19 mouse cellular contexts compared by ENCODE assay signal in the genomic region with DNA sequence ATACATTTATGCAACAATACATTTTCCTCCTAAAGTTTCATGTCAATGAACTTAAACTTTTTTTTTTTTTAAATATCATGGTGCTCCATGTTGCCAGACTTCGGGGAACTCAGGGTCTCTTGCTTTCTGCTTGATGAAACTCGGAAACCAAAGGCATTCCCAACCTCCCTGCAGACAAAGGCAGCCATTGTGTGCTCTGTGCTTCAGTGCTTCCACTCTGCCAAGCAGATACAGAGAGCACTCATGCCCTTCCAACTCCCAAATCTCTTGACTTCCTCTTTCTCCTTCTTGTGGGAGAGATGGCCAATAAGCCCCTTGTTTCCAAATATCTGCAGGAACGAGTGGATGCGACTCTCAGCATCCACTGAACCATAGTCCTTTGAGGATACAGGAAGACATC.
DNase-seq lines count a peak whose midpoint lies in the region; ATAC-seq lines count a peak whose summit lies in the region.
"Had no signal": no experiment of that assay in that cellular context is flagged by ENCODE, and none has a peak within 500 bp of the region (broad histone marks: within the 10 kb centered on the region; RNA-seq: fewer than 3 reads in every experiment).

No protein-coding gene starts in this region.

- ATAC-seq in heart, embryonic 13.5 days (ENCODE audit: extremely low read depth, insufficient number of reproducible peaks, low FRiP score, low TSS enrichment), result no peak
- 0 out of 2 replicates have a peak, but pooled peaks have one; percentile 54 for ATAC-seq in midbrain, embryonic 11.5 days (ENCODE audit: low FRiP score)
- no peak for ATAC-seq in midbrain, embryonic 14.5 days (ENCODE audit: low FRiP score, low TSS enrichment)
- ATAC-seq: lung, postnatal 0 days; midbrain, embryonic 15.5 days had no signal

- no peak overlapping the region for H3K4me2 ChIP-seq in heart, embryonic 13.5 days
- no peak overlapping the region for H3K4me2 ChIP-seq in midbrain, embryonic 11.5 days
- H3K4me2 ChIP-seq in midbrain, embryonic 14.5 days (ENCODE audit: low read length), result no peak overlapping the region
- H3K4me2 ChIP-seq: heart, embryonic 12.5 days; hindbrain, embryonic 15.5 days; liver, embryonic 11.5 days; midbrain, embryonic 15.5 days had no signal

- peaks cover 6% of the 10 kb centered on the region for H3K4me1 ChIP-seq in heart, embryonic 13.5 days
- no peaks in the 10 kb centered on the region for H3K4me1 ChIP-seq in midbrain, embryonic 11.5 days (ENCODE audit: control insufficient read depth, insufficient read depth, low read length)
- H3K4me1 ChIP-seq in midbrain, embryonic 14.5 days (ENCODE audit: control insufficient read depth, insufficient read depth, low read length), result no peaks in the 10 kb centered on the region
- peaks cover 28% of the 10 kb centered on the region for H3K4me1 ChIP-seq in embryonic facial prominence, embryonic 10.5 days

- no peak for DNase-seq in heart, adult 18-20 months
- no peak for DNase-seq in midbrain, embryonic 11.5 days (ENCODE audit: low spot score, missing footprints)
- no peak for DNase-seq in midbrain, embryonic 14.5 days
- peak; percentile 25 for DNase-seq in embryonic facial prominence, embryonic 10.5 days (ENCODE audit: low spot score)
- DNase-seq in urinary bladder, postnatal 4 days (ENCODE audit: low spot score in 2 of 2), result no peak
- no peak for DNase-seq in heart, adult 8-10 months (ENCODE audit: low spot score)
- DNase-seq: adrenal gland, postnatal 36 days; B cell, adult 2 months; cerebellum, adult 11 months; gastrocnemius, postnatal 10 days; kidney, adult 2 months; thymus, postnatal 25 days had no signal

- 0 out of 2 replicates have a peak overlapping the region, but pooled peaks have one; percentile 24 for H3K27ac ChIP-seq in heart, embryonic 13.5 days (replicated peaks)
- H3K27ac ChIP-seq in midbrain, embryonic 11.5 days (ENCODE audit: low read depth, low read length), result no peak overlapping the region
- no peak overlapping the region for H3K27ac ChIP-seq in midbrain, embryonic 14.5 days (replicated peaks; ENCODE audit: low read depth, low read length)
- H3K27ac ChIP-seq in embryonic facial prominence, embryonic 10.5 days (replicated peaks), result peak overlapping the region; percentile 54
- H3K27ac ChIP-seq: hindbrain, embryonic 15.5 days; midbrain, embryonic 15.5 days; stomach, postnatal 0 days had no signal

- H3K27me3 ChIP-seq in heart, embryonic 13.5 days (replicated peaks), result no peaks in the 10 kb centered on the region
- no peaks in the 10 kb centered on the region for H3K27me3 ChIP-seq in midbrain, embryonic 11.5 days (ENCODE audit: control insufficient read depth, insufficient read depth, low read length)
- no peaks in the 10 kb centered on the region for H3K27me3 ChIP-seq in midbrain, embryonic 14.5 days (ENCODE audit: control insufficient read depth, insufficient read depth, low read length)
- H3K27me3 ChIP-seq in embryonic facial prominence, embryonic 10.5 days (replicated peaks; ENCODE audit: low read depth, poor library complexity, severe bottlenecking), result no peaks in the 10 kb centered on the region
- H3K27me3 ChIP-seq: heart, embryonic 12.5 days; hindbrain, embryonic 15.5 days; midbrain, embryonic 15.5 days had no signal

- no peak overlapping the region for H3K4me3 ChIP-seq in heart, embryonic 13.5 days
- H3K4me3 ChIP-seq in midbrain, embryonic 11.5 days (ENCODE audit: low read depth, low read length), result no peak overlapping the region
- no peak overlapping the region for H3K4me3 ChIP-seq in midbrain, embryonic 14.5 days (replicated peaks; ENCODE audit: low read depth, low read length)
- no peak overlapping the region for H3K4me3 ChIP-seq in embryonic facial prominence, embryonic 10.5 days
- H3K4me3 ChIP-seq: heart, embryonic 12.5 days; hindbrain, embryonic 15.5 days; midbrain, embryonic 15.5 days had no signal

- no peaks in the 10 kb centered on the region for H3K9me3 ChIP-seq in heart, embryonic 13.5 days
- H3K9me3 ChIP-seq in midbrain, embryonic 11.5 days (ENCODE audit: control insufficient read depth, low read length), result no peaks in the 10 kb centered on the region
- H3K9me3 ChIP-seq in midbrain, embryonic 14.5 days (ENCODE audit: control insufficient read depth, low read length), result no peaks in the 10 kb centered on the region
- H3K9me3 ChIP-seq in embryonic facial prominence, embryonic 10.5 days, result no peaks in the 10 kb centered on the region
- H3K9me3 ChIP-seq: heart, embryonic 12.5 days; hindbrain, embryonic 15.5 days; midbrain, embryonic 15.5 days had no signal

- no peak overlapping the region for H3K9ac ChIP-seq in heart, embryonic 13.5 days
- no peak overlapping the region for H3K9ac ChIP-seq in midbrain, embryonic 11.5 days (ENCODE audit: low read length)
- H3K9ac ChIP-seq in midbrain, embryonic 14.5 days (replicated peaks; ENCODE audit: low read length), result no peak overlapping the region
- H3K9ac ChIP-seq: heart, embryonic 12.5 days; hindbrain, embryonic 15.5 days; midbrain, embryonic 15.5 days had no signal

- WGBS in heart, embryonic 13.5 days, result 61% methylated on average over 4 of the region's 4 CpGs
- WGBS in midbrain, embryonic 11.5 days, result 24% methylated on average over 4 of the region's 4 CpGs
- 17% methylated on average over 4 of the region's 4 CpGs for WGBS in midbrain, embryonic 14.5 days
- 31% methylated on average over 4 of the region's 4 CpGs for WGBS in embryonic facial prominence, embryonic 10.5 days

- H3K36me3 ChIP-seq in heart, embryonic 13.5 days, result no peaks in the 10 kb centered on the region
- no peaks in the 10 kb centered on the region for H3K36me3 ChIP-seq in midbrain, embryonic 11.5 days (ENCODE audit: control insufficient read depth, insufficient read depth, low read length)
- H3K36me3 ChIP-seq in midbrain, embryonic 14.5 days (ENCODE audit: control insufficient read depth, insufficient read depth, low read length), result no peaks in the 10 kb centered on the region
- no peaks in the 10 kb centered on the region for H3K36me3 ChIP-seq in embryonic facial prominence, embryonic 10.5 days (replicated peaks)
- H3K36me3 ChIP-seq: heart, embryonic 12.5 days; hindbrain, embryonic 15.5 days; midbrain, embryonic 15.5 days had no signal

Comparison
In these comparisons a context has a peak if more than half of its experiments do, and no peak if none do; other contexts are left out.
1. H3K27ac ChIP-seq: peak in heart, embryonic 13.5 days (single experiment) and embryonic facial prominence, embryonic 10.5 days (single experiment); none in midbrain, embryonic 11.5 days (single experiment) and midbrain, embryonic 14.5 days (single experiment).